Mouse (Mus musculus) lung, adult 18-20 months (tissue): Measurements from ENCODE around the gene Med27.

ENCODE experiments used
- DNase-seq, 2 experiments: peaks; one replicate each; pipeline ENCODE4 v3.0.0; 2022; ENCODE audit warnings: mixed read lengths in 2 of 2

Med27 gene

GRCm38 (mm10) chr2:29400234-29400633 lies 53.6 kb downstream of the Med27 start:
- DNase-seq, result no peak

DNA sequence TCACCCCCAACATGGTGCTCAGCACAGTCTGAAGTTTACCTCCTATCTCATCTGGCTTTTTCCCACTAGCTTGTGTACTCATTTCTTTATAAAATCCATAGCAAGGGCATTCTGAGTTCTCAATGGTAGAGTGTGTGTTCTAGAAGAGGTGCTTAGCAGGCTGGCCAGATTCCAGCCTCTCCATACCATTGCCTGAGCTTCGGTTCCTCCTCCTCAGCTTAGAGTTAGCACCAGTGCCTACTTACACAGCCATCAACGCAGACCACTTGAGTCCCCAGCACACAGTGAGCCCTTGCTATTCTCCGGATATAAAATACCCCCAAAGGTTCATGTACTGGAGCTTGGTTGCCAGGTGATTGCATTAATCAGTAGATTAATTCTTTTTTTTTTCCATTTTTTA lies 54.2 kb downstream of the Med27 start:
- DNase-seq, result no peak

- DNase-seq, result no peak
Observed at GRCm38 (mm10) chr2:29401868-29402267, 55.2 kb downstream of the Med27 start.

DNA sequence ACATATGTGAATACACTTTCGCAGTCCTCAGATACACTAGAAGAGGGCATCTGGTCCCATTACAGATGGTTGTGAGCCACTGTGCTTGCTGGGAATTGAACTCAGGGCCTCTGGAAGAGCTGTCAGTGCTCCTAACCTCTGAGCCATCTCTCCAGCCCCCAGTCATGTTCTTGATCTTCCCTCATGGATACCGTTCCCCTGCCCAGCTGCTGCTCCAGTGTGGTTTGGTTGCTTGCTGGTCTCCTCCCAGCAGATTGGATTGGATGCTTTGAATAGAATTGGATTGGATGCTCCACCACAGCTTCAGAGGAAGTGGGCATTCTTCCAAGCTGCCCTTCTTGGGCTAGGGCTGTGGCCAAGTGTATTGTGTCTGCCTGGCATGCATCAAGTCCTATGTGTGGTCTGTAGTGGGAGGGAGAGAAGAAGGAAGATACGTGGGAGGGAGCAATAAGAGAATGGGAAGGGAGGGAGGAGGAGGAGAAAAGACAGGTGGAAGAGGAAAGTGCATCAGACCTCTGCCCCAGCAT lies 56.0 kb downstream of the Med27 start:
- DNase-seq, result peak; percentile 32 to 50

DNA sequence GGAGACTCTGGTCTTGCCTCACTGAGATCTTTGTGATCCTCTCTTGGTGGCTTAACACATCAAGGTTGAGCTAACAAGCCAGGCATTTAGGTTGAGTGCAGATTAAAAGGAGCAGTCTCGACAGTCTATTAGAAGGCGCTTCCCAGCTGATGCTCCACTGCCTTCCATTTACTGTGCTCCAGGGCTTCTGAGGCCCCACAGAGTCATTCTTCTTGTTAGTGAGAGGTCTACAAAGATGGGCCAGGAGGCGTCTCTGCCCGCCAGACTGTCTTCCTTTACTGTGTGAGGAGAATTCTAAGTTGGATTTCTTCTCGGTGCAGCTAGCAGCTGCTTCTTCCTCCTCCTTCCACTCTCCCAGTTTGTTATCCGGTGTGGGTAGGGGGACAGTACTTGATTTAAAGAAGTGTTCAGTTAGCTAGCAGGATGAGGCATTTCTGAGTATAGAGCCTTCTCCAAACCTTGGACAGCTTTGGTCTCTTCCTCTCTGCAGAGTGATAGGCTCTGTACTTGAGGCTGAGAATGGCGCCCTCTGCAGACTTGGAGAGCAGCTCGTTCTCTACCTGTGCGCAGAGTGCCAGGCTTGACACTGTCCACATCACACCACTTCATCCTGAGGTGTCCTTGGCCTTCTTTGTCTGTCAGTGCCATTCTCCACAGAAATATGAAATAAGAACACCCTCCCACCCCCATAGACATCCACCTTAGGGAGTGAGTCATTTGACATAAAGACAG lies 57.3 kb downstream of the Med27 start:
- DNase-seq, result no peak

GRCm38 (mm10) chr2:29404931-29405330 lies 58.3 kb downstream of the Med27 start:
- no peak for DNase-seq

DNA sequence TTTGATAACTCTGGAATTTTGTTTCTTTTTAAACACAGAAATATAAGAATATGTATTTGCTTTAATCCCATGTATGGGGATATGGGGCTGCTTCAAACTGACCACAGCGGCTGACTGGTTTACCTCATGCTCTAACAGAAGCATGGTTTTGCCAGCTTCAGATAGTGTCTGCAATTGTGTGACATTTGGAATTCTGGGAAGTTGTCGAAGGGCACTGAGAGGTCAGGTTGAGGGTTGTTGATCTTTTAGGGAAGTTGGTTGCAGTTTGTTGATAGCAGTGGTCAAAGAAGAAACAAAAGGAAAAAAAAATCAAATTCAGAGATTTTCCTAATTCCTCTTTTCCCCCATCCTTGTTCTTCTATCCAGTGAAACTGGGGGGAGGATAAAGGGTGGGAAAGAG lies 59.2 kb downstream of the Med27 start:
- no peak for DNase-seq

GRCm38 (mm10) chr2:29407350-29407749 lies 60.7 kb downstream of the Med27 start:
- no peak for DNase-seq

GRCm38 (mm10) chr2:29407764-29408163 lies 61.1 kb downstream of the Med27 start:
- no peak for DNase-seq

GRCm38 (mm10) chr2:29410884-29411283 lies 64.3 kb downstream of the Med27 start:
- DNase-seq, result no peak

DNA sequence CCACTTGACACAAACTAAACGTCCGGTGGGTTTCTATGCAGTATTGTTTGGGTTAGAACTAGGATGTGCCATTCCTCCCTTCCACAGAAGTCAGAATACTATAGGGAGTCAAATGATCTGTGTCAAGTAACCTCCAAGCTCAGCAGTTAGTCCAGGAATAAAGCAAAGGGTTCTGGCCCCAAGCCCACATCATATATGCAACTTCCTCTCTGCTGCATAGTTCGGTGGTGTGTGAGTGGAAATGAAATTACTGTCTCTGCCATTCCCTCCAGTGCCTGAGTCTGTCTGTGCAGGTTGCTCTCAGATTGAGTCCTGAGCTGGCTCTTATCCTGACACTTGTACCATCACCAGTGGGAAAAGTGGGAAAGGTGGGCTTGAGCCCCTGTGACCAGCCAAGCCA lies 65.8 kb downstream of the Med27 start:
- no peak for DNase-seq

DNA sequence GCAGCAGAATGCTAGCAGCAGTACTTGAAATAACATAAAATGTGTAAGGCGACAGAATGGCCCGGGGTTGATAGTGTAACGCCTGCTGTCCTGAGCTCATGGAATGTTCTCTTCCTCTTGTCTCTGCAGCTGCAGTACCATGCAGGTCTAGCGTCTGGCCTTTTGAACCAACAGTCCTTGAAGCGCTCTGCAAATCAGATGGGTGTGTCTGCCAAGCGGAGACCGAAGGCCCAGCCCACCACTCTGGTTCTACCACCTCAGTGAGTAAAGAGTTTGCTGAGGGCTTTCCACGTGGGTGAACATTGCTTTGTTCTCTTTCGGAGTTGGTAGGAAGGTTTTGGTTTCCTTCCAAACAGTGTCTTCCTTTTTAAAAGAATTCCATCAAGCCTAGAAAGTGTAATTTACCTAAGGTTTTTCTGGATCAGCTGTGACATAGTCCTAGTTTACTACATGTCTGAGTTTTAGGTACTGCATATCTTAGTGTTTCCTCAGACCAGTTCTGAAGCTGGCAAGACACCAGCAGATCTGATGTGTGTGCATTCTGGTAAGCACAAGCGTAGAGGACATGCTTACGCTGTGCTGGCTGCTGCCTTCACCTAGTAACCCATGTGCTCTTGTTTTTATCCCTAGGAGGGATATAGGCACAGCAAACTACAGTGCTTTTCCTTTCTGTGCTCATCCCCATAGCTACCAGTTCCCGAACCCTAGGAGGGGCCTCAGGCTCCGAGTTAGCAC lies 66.8 kb downstream of the Med27 start:
- DNase-seq, result peak; percentile 33 to 47

DNA sequence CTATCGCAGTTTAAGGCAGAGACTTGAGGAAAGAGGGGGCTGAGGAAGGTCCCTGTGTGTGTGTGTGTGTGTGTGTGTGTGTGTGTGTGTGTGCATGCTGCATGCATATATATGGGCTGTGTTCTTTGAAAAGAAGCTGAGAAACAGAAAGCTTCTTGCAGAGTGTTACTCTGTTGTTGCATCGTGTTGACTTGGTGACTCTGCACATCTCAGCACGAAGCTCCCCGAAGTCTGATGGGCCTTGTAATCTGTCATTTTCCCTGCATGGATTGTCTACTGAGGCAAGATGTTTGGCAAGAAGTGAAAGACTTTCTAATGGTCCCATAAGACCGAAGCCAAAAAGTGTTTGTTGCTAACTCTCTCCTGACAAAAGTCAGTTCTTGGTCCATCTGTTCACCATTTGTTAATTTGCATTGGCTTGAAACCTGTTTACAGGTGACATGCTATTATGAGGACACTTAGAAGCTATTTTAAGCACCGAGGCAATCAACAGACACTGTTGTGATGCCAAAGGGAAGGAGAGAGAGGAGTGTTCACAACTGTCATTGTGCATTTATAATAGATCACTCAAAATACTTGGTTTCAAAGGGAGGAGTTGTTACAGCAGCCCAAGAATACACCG lies 68.3 kb downstream of the Med27 start:
- no peak for DNase-seq

- DNase-seq, result no peak
Observed at GRCm38 (mm10) chr2:29418498-29418897, 71.9 kb downstream of the Med27 start.

GRCm38 (mm10) chr2:29419434-29419833 lies 72.8 kb downstream of the Med27 start:
- no peak for DNase-seq

DNA sequence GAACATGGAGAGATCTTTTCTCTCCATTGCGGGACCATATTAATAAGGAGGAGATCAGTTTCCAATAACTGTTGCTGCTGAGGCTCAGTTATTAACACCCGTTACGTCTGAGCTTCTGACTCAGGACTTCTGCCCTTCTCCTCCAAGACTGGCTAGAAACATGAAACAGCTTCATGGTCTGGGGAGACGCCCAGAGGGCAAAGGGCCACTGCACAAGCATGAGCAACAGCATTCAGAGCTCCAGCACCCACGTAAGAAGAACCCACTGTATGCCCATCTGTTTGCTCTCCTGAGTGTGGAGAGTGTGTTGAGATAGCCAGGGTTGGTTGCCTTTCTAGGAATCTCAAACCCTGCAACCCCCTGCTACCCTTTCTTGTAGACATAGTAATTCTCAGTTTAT lies 73.3 kb downstream of the Med27 start:
- DNase-seq, result peak in 1 of 2 experiments; percentile 33

- DNase-seq, result no peak
Observed at GRCm38 (mm10) chr2:29422126-29422840, 75.7 kb downstream of the Med27 start.

GRCm38 (mm10) chr2:29423059-29423458 lies 76.4 kb downstream of the Med27 start:
- no peak for DNase-seq

DNA sequence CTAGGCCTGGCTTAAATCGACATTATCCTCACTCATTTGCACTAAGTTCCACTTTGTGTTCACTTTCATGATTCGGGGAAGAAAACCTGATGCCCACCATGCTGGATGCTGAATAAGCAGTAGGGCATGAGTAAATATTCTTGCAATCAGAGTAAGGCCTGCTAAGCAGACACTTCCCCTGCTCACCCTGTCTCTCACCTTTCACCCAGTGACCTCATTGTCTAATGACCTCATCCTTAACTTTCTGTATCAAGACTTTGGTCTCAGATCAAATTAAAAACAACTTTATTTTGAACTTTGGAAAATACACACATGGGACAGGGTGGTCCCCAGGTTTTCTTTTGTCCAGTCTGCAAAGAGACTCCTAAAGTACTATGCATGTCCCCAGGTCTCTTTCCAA lies 78.8 kb downstream of the Med27 start:
- DNase-seq, result no peak

- DNase-seq, result no peak
Observed at GRCm38 (mm10) chr2:29426684-29427083, 80.1 kb downstream of the Med27 start.

DNA sequence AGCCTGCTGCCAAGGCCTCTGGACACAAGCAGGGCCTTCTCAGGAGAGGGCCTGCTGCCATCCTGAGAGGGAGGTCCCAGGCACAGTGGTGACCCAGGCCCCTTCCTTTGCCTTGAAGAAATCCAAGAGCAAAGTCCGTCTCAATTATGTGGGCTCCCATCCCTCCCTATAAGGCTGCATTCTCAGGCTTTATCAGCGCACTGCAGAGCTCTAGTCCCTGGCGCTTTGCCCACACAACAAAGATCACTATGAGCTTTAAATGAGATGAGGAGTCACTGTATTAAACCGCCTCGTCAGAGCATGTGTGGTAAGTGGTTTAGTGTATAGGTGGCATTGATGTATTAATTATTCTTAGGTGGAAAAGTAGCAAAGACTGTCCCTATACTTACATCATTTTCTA lies 85.9 kb downstream of the Med27 start:
- DNase-seq, result no peak

DNA sequence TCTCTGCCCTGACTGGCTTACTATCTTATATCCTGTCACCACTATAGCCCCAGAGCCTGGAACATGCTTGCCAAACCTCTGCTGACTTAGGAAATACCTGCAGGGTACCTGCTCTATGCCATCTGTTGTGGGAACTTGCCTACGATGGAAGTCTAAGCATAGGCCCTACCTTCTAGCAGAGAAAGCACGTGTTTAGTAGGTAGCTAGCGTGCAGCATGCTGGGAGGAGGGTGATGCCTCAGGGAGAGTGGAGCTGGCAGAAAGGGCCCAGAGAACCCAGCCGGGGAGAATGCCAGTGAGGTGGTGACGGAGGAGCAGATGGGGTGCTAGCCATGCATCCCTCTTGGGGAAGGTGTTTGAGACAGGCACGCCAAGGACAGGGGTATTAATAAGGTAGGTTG lies 89.8 kb downstream of the Med27 start:
- DNase-seq, result no peak

DNA sequence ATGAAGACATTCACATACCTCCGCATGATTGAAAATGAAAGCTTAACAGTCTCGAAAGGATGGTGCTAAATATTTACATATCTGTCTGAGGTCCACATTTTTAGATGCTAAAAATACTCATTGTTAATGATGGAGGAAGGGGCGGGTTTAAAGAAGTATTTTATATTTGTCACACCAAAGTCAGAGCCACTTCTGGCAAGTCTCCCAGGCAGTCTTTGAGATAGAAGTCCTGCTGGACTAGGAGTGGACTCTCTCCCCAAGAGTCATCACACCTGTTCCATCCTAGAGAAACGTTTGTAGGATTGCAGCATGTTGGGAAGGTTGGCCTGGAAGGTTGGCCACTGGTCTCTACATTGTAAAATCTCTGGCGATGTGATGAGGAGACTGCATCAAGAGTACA lies 90.5 kb downstream of the Med27 start:
- no peak for DNase-seq
